Mouse (Mus musculus) spleen, postnatal 4 days (tissue): ENCODE measurements at regions not wholly inside any gene's neighbourhood (a gene's known extent, or its start where the extent isn't known, plus 50 kb on each side); places are given as distances from the start of the nearest gene placed in this dataset.

ENCODE experiments used
- DNase-seq, 2 experiments: peaks; one replicate each; pipeline ENCODE4 v3.0.0; 2022; ENCODE audit warnings: low spot score in 2 of 2

- no peak for DNase-seq
Measured at GRCm38 (mm10) chr7:129814149-129814860, 222.6 kb downstream of the Wdr11 start.

DNA sequence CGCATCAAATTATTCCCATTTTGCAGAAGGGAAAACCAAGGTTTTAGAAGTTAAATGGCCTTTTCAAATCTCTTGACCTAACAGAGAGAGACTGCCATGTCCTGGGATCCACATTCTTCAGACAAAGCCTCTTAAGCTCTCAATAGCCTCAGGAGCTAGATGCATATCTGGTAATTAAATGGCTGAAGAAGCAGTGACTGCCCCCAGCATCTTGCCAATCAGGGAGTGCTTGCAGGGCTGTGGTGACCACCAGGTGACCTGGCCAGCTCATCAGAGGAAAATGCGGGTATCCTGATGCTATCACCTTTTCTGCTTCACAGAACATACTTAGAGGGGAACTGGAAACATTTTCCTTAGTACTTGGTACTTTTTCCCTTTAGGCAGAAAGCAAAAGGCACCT lies 227.2 kb downstream of the Wdr11 start:
- DNase-seq: no peak

DNA sequence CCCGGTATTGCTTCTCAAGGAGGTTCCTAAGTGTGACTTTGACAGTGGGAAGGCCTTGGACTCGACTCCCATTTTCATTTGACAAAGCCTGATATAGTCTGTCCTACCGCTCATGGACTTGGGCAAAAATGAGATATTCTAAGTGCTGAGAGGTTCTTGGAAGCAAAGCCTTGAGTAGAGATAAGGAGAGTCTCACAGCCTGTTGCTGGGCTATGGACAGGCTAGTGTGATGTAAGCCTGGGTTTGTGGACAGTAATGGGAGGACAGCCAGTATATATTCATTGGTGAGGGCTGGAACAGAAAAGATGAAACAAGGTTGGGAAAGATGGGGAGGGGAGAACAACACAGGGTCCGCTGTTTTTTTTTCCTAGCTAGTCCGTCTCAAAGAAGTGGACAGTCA lies 228.0 kb downstream of the Wdr11 start:
- DNase-seq: no peak

DNA sequence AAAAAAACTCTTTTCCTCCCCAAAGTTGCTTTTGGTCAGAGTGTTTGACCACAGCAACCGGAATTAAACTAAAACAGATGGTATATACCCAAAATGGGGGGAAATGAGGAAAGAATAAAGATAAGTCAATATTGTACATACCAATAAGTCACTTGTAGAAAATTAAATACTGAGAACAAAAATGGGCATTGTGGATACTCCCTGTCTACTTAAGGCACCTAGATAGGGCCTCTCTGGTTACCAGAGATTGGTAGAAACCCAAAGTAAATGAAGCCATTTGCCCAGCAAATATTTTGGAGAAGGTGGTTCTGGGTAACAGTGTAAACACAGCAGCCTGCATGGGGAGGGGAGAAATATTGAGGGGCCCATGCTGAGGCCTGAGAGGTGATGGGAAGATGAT lies 237.3 kb downstream of the Wdr11 start:
- no peak for DNase-seq

DNA sequence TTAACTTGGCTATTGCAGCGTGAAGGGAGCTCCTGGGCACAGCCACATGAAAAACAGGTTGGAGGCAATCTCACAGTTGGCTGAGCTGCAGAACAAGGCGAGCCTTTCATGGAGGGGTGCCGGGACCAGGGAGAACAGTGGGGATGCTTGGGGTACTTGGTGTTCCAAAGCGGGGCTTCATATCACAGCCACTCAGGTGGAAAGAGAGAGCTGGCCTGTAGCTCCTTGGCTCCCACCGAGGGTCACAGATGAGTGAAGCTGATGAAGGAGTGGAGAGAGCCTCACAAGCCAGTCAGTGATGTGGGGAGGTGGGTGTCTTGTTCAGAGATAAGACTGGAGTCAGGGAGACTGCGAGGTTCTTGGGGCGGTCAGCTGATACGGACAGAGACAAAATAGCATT lies 241.2 kb downstream of the Wdr11 start:
- DNase-seq: no peak

DNA sequence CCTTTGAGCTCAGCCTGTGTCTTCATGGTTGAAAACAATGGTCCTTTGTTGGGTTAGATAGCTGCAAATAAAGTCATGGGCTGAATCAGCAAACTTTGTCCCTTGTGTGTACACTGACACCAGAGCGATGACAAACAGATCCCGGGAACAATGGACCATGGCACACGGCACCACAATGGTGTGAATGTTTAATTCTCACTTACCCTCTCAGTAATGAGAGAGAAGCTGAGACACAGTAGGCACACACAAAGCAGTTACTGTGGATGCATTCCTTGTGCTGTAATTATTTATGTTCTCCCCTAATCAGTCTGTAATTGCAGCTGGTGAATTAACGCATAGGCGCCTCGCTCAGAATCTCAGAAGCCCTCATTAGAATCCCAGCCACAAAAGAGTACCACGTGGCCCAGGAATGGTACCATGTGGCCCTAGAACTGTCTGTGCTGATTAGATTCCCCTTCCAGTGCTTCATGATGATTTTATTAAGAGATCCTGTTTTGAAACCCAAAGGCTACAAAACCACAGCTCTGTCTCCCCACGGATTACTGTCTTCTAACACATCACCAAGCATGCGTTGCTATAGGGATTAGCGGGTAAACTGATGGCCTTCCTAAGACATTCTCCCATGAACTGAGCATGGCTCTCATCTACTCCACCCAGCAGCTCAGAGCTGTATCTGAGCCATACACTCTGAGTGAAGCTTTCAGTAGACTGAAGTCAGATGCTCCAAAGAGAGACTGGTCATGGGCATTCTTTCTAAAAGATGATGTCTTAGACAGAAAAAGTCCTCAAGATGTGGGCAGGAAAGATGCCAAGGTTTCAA lies 250.8 kb downstream of the Wdr11 start:
- no peak for DNase-seq

DNA sequence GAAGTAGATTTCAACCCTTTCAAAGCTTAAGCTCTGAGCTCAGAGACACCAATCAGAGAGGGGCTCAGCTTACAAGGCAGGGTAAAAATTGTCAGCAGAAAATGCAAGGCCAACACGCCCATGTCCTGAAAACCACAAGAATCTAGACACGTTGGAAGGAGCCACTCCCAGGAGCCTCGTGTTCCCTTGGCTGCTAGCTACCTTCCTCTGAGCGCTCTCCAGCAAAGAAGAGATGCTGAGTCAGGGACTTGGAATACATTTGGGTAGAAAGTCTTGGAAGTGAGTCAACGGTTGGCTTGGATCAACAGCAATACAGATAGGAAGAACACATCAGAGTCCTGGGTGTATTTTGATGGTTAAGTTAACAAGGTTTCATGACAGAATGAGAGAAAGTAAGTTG lies 255.5 kb downstream of the Wdr11 start:
- DNase-seq: no peak

GRCm38 (mm10) chr7:129853596-129853995 lies 261.9 kb downstream of the Wdr11 start:
- DNase-seq: no peak

DNA sequence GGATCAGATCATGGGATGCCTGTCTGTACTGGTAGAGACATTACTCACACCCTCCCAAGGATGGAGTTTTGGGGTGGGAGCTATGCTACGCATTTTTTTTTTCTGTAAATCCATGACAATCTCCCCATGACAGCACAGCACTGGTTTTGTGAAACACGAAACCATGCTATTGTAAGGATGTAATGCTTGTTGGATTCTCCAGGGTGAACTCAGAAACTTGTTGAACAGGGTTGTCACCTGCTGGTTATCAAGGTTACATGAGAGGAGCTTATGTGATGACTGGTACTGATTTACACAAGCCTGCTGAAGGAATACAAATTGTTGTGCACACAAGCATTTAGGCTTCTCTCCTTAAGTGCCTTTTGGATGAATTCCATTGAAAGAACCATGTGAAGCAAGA lies 263.3 kb downstream of the Wdr11 start:
- DNase-seq: no peak

DNA sequence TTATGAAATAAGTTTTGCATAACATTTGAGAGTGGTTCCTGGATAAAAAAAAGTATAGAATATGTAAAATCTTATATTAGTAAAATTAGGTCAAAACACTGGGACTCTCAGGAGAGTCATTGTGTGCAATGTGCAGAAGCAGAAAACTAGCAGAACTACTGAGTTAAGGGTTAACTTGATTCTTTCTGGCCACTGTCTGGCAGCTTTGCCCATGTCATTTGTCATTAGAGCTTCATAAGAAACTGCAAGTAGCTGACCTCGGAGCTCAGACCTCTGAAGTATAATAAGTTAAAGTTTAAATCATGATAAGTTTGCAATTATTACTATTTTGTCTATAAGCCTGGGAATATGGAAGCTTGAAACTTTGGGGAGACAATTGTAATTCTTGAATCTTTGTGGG lies 271.3 kb downstream of the Wdr11 start:
- no peak for DNase-seq

DNA sequence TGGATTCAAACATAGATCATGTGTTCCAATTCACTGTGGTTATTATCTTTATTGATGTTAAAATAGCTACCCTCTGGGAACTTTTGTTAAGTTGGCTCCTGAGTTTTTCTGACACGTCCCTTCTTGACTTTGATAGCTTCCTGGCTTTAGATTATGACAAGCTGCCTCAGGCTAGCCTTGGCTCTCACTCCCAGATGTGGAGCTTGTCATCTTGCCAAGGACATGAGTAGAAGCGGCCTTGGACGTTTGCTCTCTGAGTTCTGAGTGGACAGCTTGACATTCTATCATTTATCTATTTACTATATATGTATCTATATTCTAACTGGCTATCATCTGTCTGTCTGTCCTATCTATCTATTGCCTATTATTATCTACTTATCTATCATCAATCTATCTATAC lies 273.9 kb downstream of the Wdr11 start:
- no peak for DNase-seq

DNA sequence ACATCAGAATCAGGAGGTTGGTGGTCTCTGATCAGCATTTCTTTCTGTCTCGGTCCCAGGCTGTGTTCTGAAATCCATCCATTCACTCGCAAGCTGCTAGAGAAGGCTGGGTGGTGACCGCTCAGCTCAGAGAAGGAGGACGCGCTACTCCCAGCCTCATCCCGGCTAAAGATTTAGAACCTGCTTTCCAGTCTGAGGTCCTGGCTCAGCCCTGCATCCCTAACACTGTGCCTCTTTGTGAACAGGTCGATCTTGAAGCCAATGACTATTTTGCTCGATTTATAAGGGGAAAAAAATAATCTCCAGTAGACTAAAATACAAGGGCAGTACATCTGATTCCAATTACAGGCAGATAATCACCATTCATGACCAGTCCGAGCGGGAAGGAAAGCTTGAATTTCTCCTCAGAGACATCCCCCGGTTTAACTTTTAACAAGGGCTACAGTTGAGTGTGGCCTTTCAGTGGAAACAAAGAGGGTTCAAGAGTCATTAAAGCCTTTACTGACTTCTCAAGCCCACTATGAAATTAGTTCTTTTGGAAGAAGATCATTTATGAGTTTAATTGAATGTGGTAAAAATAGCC lies 280.6 kb downstream of the Wdr11 start:
- no peak for DNase-seq

GRCm38 (mm10) chr7:129876202-129876851 lies 284.7 kb downstream of the Wdr11 start:
- DNase-seq: no peak

DNA sequence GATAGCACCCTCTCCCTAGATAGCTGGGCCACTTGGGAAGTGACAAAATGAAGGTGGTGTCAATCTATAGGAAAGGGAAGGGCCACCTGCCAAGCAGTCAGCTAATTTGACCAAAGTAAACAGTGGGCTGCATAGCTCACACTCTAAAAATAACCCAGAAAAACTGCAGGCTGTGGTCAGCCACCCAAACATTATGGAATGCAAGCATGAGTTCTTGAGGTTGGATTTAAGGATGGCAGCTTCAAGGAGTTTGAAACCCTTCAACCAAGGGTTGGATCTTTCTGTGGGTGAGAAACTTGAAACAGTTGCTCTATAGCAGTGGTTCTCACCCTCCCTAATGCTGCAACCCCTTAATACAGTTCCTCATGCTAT lies 285.2 kb downstream of the Wdr11 start:
- DNase-seq: no peak

DNA sequence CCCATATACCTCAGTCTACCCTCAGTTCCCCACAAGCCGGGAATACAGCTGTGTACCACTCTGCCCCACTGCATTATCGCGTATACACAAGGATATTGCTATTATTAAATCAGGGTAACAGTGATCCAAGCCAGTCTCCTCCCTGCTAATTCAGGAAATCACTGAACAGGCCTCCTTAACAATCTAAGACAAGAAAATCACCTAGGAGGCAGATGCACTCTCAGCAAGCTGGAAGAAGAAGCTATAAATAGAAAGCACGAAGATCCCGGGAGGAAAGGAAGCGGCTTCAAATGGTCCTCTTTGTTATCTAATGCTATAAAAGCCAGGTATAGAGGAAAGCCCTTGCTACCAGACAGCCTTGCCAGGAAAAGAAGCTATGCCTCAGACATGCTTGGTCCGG lies 304.6 kb downstream of the Wdr11 start:
- DNase-seq: no peak

DNA sequence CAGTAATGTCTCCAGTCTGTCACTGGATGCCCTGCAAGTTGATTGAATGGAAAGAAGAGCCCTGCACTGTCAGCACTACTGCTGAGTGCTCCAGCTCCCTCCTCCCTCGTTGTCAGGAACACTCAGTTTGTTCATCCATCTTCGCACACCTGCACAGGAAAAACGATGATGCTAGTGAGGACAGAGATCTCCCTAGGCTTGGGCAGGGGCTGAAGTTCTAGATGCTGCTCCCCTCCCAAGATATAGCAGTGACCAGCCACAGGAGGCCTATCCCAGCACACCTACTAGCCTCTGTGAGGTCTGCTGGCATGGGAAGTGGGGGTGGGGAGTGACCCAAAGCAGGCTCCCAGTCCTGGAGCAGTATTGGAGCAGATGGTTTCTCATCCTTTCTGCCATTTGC lies 305.8 kb downstream of the Wdr11 start:
- DNase-seq: no peak

GRCm38 (mm10) chr7:129902256-129902655 lies 310.6 kb downstream of the Wdr11 start:
- no peak for DNase-seq

DNA sequence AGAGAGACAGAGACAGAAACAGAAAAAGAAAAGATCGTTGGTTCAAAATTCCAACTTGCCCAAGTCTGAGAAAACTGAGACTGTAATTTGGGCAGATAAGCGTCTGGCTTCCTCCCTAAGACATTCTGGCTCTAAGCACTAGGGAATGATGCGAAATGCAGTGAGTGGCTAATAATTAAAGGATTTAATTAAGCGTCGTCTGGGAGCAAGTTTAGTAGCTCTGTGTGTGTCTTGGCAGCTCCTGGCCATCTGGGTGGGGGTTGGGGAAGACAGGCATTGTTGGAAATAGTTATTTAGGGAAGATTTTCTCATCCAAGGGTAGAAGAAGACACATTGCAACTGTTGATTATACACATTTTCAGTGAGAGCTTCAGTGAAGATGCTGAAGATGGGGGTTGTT lies 311.5 kb downstream of the Wdr11 start:
- no peak for DNase-seq

- no peak for DNase-seq
Measured at GRCm38 (mm10) chr7:129906131-129906530, 314.5 kb downstream of the Wdr11 start.

GRCm38 (mm10) chr7:129908826-129909225 lies 317.2 kb downstream of the Wdr11 start:
- DNase-seq: no peak

GRCm38 (mm10) chr7:129909730-129910129 lies 318.1 kb downstream of the Wdr11 start:
- no peak for DNase-seq

DNA sequence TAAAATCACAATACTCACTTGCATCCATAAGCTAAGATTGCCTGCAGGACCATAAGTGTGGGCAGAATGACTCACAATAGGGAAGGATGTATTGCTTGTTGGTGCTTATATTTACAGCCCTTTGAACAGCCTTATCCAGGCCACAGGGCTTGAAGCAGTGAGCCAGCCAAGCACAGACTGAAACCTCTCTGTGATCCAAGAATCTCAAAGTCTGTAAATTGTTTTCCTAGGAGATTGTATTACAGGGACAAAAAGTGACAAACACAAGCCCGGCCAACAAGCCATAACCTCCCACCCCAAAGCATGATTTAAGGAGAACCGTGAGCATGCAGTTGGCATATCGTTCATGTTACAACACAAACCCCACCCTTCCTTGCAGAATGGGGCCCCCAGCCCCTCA lies 319.2 kb downstream of the Wdr11 start:
- DNase-seq: no peak

DNA sequence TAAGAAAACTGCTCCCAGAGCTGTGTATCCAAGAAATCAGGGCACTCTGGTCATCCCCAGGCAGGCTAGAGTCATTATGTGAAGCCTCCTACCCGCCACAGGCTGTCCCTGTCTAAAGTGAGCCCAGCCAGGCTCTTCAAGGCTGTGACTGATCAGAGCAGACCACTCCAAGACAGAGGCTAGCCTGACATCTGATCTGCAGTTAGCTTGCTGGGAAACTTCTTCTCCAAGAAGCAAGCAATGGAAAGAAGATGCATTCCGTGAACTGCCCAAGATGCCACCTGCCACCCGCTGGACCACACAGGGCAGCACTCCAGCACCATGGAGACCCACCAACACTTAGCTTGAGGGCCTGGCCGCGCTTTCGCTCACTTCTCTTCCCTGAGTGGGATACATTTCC lies 323.2 kb downstream of the Wdr11 start:
- no peak for DNase-seq
